Mouse (Mus musculus): Measurements from ENCODE around the gene Sdhaf1.

DNA sequence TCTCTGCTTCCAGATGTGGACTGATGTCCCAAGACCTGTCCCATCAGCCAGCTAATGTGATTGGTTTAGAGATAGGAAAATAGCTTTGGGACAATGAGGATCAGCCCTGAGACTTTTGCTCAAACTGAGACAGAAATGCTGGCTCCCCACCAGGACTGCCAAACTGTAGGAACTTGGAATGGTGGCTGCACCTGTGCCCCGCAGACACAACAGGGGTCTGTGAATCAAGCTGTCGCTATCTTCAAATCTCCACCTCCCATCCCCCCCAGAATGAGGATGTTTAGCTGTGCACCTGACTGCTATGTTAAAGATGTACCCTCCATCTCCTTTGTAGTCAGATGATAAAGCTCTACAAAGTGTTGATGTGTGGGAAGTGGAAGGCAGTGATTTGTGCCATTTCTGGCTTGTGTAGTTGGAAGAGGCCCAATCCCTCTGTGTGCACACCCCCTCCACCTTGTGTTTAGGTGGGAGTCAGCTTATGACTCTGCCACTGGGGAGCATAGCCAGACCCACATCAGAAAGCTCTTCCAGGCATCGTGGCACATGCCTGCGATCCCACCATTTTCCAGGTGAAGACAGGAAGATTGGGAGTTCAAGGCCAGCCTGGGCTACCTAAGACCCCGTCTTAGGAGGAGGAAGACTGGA, 727 bp upstream of the Sdhaf1 start:
- TF ChIP-seq CTCF (IDR thresholded peaks at IDR 0.05; ENCODE audit: insufficient read depth, low read length) (no peak), POLR2A (IDR thresholded peaks at IDR 0.05; ENCODE audit: borderline replicate concordance, extremely low read depth, low read depth, low read length) (no peak)
